Mouse (Mus musculus) bone marrow, adult 2 months (tissue): Measurements from ENCODE around the gene Pigx.

ENCODE experiments used
- CTCF ChIP-seq: fragments of 200-500 bp; IDR thresholded peaks from 2 replicates; pipeline ENCODE4 v1.5.1; 2011; ENCODE audit warnings: low read length, control low read depth; ENCODE audit not compliant: control insufficient read depth, insufficient read depth
- POLR2A ChIP-seq: fragments of 200-500 bp; IDR thresholded peaks from 2 replicates; pipeline ENCODE4 v1.6.1; 2011; ENCODE audit warnings: low read depth, mild to moderate bottlenecking, control low read depth, low read length, borderline replicate concordance; ENCODE audit not compliant: control insufficient read depth

GRCm38 (mm10) chr16:32042367-32042766 is 57.2 kb downstream of the Pigx start:
- TF ChIP-seq CTCF (no peak), POLR2A (no peak)
